Mouse (Mus musculus) lung, postnatal 4 days (tissue): ENCODE measurements around the gene Erg.

ENCODE experiments used
- DNase-seq, 2 experiments: peaks; one replicate each; pipeline ENCODE4 v3.0.0; 2021

The Erg gene

DNA sequence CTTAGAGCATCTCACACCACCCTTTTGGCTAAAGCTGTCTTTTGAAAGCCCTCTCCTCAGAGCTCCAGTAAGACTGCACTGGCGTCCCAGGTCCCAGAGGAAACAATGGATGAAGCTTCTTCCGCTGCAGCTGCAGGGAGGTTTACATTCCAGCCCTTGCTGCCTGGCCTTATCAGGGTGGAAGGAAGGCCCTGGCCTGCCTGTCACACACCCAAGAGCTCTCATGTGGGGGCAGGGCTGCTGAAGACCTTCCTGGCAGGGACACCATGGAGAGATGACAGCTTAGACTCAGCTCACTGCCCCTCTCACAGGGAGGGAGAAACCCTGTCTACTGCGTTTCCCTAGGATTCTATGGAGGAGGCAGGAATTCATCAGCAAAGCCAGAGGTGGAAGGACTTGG, 239.2 kb downstream of the Erg start:
- peak; percentile 75 to 90 for DNase-seq

DNA sequence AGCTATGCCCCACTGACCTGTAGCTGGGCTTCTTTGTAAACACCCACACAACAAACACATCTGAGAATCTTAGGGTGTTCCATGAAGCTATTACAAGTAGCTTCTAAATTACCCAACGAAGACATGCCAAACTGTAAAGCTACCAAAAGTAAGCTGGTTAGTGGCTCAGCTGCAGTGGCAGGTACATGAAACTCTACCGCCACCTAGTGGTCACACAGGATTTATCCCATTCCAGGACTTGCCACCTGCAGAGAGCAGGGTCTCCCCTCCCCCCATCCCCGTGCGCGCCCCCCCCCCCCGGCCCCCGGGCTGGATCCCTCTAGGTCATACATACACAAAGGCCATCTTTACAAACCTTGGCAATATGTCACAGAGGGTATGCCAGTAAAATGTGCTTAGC, 240.5 kb downstream of the Erg start:
- peak; percentile 54 to 80 for DNase-seq

DNA sequence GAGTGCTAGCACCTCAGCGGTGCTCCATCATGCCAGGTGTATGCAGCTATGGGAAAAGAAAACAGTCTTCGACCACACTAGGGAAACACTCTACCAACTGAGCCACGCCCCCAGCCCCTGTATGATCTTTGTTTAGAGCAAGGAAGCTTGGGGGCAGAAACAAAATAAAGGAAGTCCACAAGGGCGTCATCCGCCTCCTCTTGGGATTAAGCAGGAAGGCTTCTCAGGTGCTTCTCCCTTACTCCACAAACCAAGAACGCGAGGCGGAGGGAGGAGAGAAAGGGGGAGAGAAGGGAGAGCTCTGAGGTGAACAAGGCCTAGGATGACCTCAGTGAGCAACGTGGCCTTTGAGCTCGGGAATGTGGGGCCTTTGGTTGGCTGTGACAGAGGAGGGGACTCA, 241.4 kb downstream of the Erg start:
- DNase-seq: no peak

DNA sequence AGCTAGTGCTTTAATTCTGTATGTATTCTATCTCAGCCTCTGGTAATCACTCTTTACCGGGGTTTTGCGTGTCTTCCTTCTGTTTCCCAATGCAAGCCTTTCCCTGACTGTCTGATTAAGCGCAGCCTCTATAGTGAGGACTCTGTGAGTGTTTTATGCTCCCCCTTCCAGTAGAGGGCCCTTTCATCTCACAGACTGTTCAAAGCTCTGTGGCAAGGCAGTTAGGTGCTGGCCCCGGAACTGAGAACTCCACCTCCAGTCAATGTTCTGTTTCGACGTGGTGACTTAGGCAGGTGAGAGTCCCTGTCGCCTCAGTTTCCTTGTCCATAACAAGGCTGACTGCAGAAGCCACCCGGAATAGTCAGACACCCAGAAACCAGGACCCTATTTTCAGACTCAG, 244.4 kb downstream of the Erg start:
- DNase-seq: no peak

DNA sequence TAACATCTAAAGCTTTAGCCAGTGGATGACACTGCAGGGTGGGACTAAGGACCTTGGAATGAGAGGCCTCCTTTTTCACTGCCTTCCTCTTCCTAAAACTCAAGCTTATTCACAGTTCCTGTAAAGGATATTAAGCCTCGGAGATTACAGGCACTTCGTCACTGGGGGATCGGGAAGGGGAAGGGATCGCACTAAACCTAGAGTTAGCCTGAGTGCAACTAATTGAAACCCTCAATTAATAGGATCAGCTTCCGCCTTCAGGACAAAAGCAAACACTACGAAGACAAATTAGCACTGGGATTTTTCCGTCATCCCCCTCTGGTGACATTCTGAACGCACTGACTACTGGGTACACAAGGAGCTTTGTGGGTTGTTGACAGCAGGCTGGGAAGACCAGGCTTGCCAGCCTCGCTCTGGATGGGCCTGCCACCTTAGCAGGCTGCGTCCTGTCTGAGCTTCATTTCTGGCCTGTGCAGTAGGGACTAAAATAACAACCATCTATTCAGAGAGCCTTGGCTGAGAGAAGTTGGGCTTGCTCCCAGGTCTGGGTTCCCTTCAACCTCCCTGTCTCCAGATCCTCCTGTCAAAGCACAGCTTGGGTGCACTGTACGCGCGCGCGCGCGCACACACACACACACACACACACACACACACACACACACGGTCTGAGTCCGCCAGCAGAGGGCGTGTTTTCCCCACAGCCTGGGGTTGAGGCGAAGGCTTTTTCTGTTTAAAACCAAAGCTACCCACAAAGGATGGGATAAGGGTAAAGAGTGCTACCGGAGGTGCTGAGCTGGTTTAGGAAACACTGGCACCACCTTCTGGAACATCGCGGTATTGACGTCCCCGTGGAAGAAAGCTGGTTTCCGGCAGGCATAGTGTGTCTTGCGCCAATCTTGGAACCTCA, 245.3 kb downstream of the Erg start:
- peak; percentile 88 to 91 for DNase-seq

DNA sequence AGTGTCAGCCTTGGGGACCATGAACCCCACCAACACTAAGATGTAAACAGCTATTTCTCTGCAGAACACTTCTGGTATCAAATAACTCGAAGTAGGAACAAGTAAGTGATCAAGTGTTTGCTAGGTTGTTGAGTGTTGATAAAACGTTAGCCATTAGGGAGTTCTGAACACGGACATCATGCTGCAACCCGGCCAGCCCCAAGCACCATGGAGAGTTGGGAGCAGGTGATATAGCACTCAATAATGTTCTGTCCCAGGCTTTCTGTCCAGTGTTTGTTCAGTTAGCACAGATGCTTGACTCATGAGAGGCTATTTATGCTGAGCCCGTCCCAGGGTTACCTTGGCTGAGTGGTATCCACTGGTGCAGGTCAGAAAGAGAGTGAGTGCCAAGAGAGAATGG, 254.2 kb downstream of the Erg start:
- DNase-seq: peak in 1 of 2 experiments; percentile 68

DNA sequence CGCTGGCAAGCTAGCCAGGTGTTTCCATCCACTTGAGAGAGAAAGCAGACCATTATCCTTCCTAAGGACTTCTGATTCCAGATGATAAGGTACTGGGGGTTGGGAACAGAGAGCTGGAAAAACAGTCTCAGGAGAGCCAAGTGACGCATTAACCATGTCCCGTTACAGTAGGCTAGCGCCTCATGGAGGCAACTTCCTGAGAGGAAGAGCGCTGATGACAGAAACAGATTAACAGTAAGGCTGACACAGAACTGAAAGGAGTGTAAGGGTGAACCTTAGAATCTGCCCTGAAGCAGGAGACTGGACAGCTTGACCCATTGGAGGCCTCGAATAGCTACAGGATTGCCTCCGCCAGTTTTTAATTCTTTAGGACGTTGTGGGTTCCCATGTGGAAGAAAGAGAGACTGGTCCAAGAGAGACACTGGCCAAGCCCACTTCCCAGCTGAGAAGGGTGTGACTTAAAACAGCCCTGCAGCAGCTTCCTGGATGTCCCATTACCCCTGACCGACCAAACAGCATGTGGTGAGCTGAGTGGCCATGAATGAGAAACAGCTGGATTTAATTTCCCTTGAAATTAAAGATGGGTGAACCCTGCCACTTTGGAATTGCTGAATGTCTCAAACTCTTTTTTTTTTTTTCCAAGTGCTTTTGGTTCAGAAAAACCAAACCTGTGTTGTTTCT, 264.3 kb downstream of the Erg start:
- DNase-seq: peak; percentile 36 to 69
